Mouse (Mus musculus) bone marrow, adult 2 months (tissue): ENCODE data around the gene Eif4g3.

Experiments
- CTCF ChIP-seq: fragments of 200-500 bp; IDR thresholded peaks from 2 replicates; pipeline ENCODE4 v1.5.1; 2011; ENCODE audit warnings: low read length, control low read depth; ENCODE audit not compliant: control insufficient read depth, insufficient read depth
- POLR2A ChIP-seq: fragments of 200-500 bp; IDR thresholded peaks from 2 replicates; pipeline ENCODE4 v1.6.1; 2011; ENCODE audit warnings: low read depth, mild to moderate bottlenecking, control low read depth, low read length, borderline replicate concordance; ENCODE audit not compliant: control insufficient read depth

- TF ChIP-seq CTCF: no peak
- no peak for TF ChIP-seq POLR2A
Measured at GRCm38 (mm10) chr4:138068598-138068997, 75.8 kb downstream of the Eif4g3 start.
